Mouse (Mus musculus): ENCODE measurements around the gene Zcchc24.

Zcchc24 gene

GRCm38 (mm10) chr14:25718471-25718870 lies 50.4 kb downstream of the Zcchc24 start:
- no peak for DNase-seq (ENCODE audit: low spot score)

- DNase-seq (ENCODE audit: low spot score), result no peak
These were observed 51.1 kb downstream of the Zcchc24 start for GRCm38 (mm10) chr14:25717718-25718117.

GRCm38 (mm10) chr14:25716528-25716927 lies 52.3 kb downstream of the Zcchc24 start:
- DNase-seq (ENCODE audit: low spot score), result no peak

- DNase-seq (ENCODE audit: low spot score), result no peak
These were observed 55.4 kb downstream of the Zcchc24 start for GRCm38 (mm10) chr14:25713443-25713842.

- no peak for DNase-seq (ENCODE audit: low spot score)
These were observed 57.2 kb downstream of the Zcchc24 start for GRCm38 (mm10) chr14:25711602-25712001.

- DNase-seq (ENCODE audit: low spot score), result no peak
These were observed 57.7 kb downstream of the Zcchc24 start for GRCm38 (mm10) chr14:25711177-25711576.

GRCm38 (mm10) chr14:25710681-25711080 lies 58.2 kb downstream of the Zcchc24 start:
- no peak for DNase-seq (ENCODE audit: low spot score)

- peak; percentile 24 for DNase-seq (ENCODE audit: low spot score)
These were observed 58.8 kb downstream of the Zcchc24 start for GRCm38 (mm10) chr14:25710073-25710472.

- no peak for DNase-seq (ENCODE audit: low spot score)
These were observed 59.9 kb downstream of the Zcchc24 start for GRCm38 (mm10) chr14:25708917-25709316.

- no peak for DNase-seq (ENCODE audit: low spot score)
These were observed 60.4 kb downstream of the Zcchc24 start for GRCm38 (mm10) chr14:25708451-25708850.

- no peak for DNase-seq (ENCODE audit: low spot score)
These were observed 61.1 kb downstream of the Zcchc24 start for GRCm38 (mm10) chr14:25707691-25708181.

GRCm38 (mm10) chr14:25701986-25702385 lies 66.9 kb downstream of the Zcchc24 start:
- DNase-seq (ENCODE audit: low spot score), result no peak

GRCm38 (mm10) chr14:25696356-25696755 lies 72.5 kb downstream of the Zcchc24 start:
- DNase-seq (ENCODE audit: low spot score), result no peak

- peak; percentile 34 for DNase-seq (ENCODE audit: low spot score)
These were observed 73.8 kb downstream of the Zcchc24 start for GRCm38 (mm10) chr14:25695059-25695458.

- DNase-seq (ENCODE audit: low spot score), result peak; percentile 16
These were observed 74.3 kb downstream of the Zcchc24 start for GRCm38 (mm10) chr14:25694569-25694897.

GRCm38 (mm10) chr14:25693888-25694568 lies 74.8 kb downstream of the Zcchc24 start, which contains the start of gene Ppif:
Gene Ppif, plus strand, starts transcription at chr14:25694154.
- DNase-seq (ENCODE audit: low spot score), result peak; percentile 92

GRCm38 (mm10) chr14:25693271-25693887 lies 75.5 kb downstream of the Zcchc24 start:
- DNase-seq (ENCODE audit: low spot score), result no peak

GRCm38 (mm10) chr14:25686983-25687901 lies 81.6 kb downstream of the Zcchc24 start:
- no peak for DNase-seq (ENCODE audit: low spot score)

GRCm38 (mm10) chr14:25686216-25686945 lies 82.5 kb downstream of the Zcchc24 start:
- no peak for DNase-seq (ENCODE audit: low spot score)

- no peak for DNase-seq (ENCODE audit: low spot score)
These were observed 86.8 kb downstream of the Zcchc24 start for GRCm38 (mm10) chr14:25682020-25682419.

- no peak for DNase-seq (ENCODE audit: low spot score)
These were observed 89.2 kb downstream of the Zcchc24 start for GRCm38 (mm10) chr14:25679625-25680024.

- DNase-seq (ENCODE audit: low spot score), result peak; percentile 28
These were observed 101.3 kb downstream of the Zcchc24 start for GRCm38 (mm10) chr14:25667587-25667986.

All from c-Kit-positive CD71-positive TER-119-positive erythroid progenitor cells, embryonic 14.5 days (primary cell).